25 mouse cellular contexts compared by ENCODE assay signal in the genomic region with DNA sequence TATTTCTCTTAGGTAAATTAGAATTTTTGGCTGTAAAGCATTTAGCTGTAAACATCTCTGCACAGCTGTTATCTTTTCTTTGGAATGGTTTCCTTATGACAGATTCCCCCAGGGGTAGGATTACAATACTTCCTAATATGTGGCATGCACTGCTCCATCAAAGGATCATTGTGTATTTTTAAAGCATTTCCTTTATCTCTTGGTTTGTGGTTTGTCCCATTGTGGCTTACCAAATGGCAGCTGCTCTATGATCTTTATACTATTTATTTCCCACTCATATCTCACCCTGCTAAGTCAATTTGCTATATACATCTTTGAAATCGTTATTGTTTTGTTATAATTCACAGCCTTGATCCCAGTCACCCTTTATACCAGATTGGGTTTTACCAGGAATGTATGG.
"Had no signal": no experiment of that assay in that cellular context is flagged by ENCODE, and none has a peak within 500 bp of the region (broad histone marks: within the 10 kb centered on the region; RNA-seq: fewer than 3 reads in every experiment).

No protein-coding gene starts in this region.

- DNase-seq: gastrocnemius, postnatal 14 days; heart, adult 18-20 months; heart, postnatal 14 days; heart, postnatal 36 days; kidney, adult 18-20 months; kidney, adult 8-10 months; kidney, postnatal 10 days; kidney, postnatal 25 days; kidney, postnatal 4 days; liver; liver, embryonic 13.5 days had no signal

- H3K27me3 ChIP-seq: heart, embryonic 13.5 days; heart, embryonic 15.5 days; intestine, embryonic 15.5 days; limb, embryonic 12.5 days; liver, embryonic 13.5 days; liver, embryonic 15.5 days had no signal

- H3K4me3 ChIP-seq: heart, embryonic 13.5 days; heart, embryonic 15.5 days; intestine, embryonic 15.5 days; layer of hippocampus, adult 2 months; left cerebral cortex, adult 2 months; limb, embryonic 10.5 days; limb, embryonic 12.5 days; liver, embryonic 13.5 days; liver, embryonic 15.5 days had no signal

- H3K36me3 ChIP-seq: heart, embryonic 13.5 days; heart, embryonic 15.5 days; intestine, embryonic 15.5 days; limb, embryonic 10.5 days; limb, embryonic 12.5 days; liver, embryonic 13.5 days; liver, embryonic 15.5 days had no signal

- H3K27ac ChIP-seq: heart, embryonic 13.5 days; heart, embryonic 15.5 days; hindbrain, embryonic 14.5 days; intestine, embryonic 15.5 days; layer of hippocampus, adult 2 months; left cerebral cortex, adult 2 months; limb, embryonic 10.5 days; limb, embryonic 12.5 days; liver, embryonic 13.5 days; liver, embryonic 15.5 days had no signal

- ATAC-seq: hindbrain, embryonic 16.5 days; inflammation-experienced regulatory T-cells, adult 6 months; intestine, embryonic 15.5 days; intestine, postnatal 0 days had no signal

- H3K4me2 ChIP-seq: heart, embryonic 11.5 days; heart, embryonic 13.5 days; heart, embryonic 15.5 days; hindbrain, embryonic 14.5 days; intestine, embryonic 15.5 days; limb, embryonic 12.5 days; liver, embryonic 11.5 days; liver, embryonic 13.5 days; liver, embryonic 15.5 days had no signal

- H3K9me3 ChIP-seq: heart, embryonic 13.5 days; heart, embryonic 15.5 days; intestine, embryonic 15.5 days; limb, embryonic 10.5 days; limb, embryonic 12.5 days; liver, embryonic 13.5 days; liver, embryonic 15.5 days had no signal

- H3K9ac ChIP-seq: heart, embryonic 13.5 days; heart, embryonic 15.5 days; hindbrain, embryonic 14.5 days; intestine, embryonic 15.5 days; limb, embryonic 12.5 days; liver, embryonic 13.5 days; liver, embryonic 15.5 days had no signal
